Mouse (Mus musculus) brain, adult 2 months (tissue): ENCODE measurements around the gene Bank1.

ENCODE experiments used
- DNase-seq: peaks from one replicate; pipeline ENCODE4 v3.0.0; 2011; ENCODE audit warnings: low read depth, low spot score

Gene Bank1

DNA sequence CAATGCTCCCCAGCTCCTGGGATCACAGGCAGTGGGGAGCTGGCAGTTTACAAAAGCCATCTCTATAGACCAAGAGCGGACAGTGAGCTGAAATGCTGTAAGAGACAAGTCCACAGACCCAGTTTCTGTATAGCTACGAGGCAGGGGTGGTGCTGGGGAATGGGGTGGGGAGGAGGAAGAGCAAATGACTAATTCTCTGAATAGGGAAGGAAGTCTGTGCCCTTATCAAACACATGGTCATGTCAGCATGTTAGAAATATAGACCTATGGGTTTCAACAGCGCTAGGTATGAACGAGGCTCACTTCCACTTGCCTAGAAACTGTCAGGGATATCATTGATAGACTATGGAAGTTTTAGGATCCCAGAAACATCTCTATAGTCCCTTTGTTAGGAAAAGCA, 73.0 kb downstream of the Bank1 start:
- no peak for DNase-seq

DNA sequence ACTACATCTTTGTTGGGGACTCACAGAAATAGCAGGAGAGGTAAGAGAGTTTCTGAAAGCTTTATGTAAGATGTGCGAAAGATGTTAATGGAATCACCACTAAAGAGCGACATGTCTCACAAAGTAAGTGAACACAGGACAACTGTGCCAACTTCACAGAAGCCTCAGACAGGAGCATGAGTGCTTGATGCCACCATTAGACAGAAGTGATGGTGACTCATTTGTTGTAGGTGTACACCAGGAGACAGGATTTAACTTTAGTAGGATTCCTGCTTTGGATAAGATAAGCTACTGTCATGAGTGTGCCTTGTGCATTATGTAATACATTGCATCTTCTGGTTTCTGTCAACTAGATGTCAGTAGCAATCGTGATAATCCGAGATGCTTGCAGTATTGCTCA, 74.3 kb downstream of the Bank1 start:
- peak; percentile 59 for DNase-seq

DNA sequence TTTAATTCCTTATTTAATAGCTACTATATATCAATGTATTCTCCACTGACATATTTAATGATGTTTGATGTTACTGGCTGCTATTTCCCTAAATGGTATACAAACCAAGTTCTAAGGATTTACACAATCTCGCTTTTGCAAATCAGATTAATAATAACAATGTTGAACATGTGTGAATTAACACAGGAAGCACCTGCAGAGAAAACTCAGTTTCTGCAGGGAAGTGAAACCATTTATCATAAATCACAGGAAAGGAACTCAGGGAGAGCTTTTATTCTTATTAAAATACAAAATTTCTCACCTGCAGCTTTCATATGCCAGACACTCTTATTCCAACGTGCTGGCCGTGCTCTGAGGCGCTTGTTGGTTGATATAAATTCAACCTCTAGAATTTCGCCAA, 78.5 kb downstream of the Bank1 start:
- no peak for DNase-seq

GRCm38 (mm10) chr3:136244931-136245330, 80.9 kb downstream of the Bank1 start:
- no peak for DNase-seq

DNA sequence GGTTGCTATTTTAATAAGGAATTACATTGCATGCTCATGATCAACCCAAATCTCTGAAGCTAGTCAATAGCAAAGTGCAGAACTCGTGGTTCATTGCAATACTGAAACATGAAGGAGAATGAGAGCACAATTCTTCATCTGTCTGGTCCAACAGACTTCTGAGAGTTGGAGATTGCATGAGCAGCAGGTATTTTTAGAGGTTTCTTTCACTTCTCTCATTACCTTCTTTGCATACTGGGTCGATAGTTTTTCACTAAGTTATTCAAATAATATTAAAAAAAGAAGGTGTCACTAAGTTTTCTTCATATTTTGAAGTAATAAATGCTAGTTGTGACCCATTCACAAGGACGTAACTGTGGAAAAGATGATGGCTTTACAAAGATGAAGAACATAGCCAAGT, 87.1 kb downstream of the Bank1 start:
- no peak for DNase-seq

- DNase-seq = no peak
Observed at GRCm38 (mm10) chr3:136233507-136233906, 92.4 kb downstream of the Bank1 start.

GRCm38 (mm10) chr3:136230602-136231151, 95.2 kb downstream of the Bank1 start:
- no peak for DNase-seq

- no peak for DNase-seq
Observed at GRCm38 (mm10) chr3:136189661-136190228, 136.1 kb downstream of the Bank1 start.

GRCm38 (mm10) chr3:136186548-136187113, 139.2 kb downstream of the Bank1 start:
- DNase-seq = peak; percentile 28

DNA sequence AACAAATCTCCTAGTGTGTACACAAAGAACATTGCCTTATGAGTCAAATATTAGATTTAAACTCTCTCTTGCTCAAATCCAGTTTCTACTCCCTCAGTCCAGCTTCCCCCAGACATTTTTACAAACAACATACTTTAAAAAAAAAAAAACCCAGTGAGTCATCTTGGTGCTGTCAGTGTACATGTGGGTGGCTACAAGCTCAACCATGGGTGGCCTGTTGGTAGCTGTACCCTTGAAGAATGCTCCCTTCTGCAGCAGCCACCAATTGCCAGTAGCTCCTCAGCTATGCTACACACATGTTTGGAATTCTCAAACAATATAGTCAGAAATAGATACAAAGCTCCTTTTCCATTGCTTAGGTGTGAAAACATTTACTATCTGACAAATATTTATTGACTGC, 154.2 kb downstream of the Bank1 start:
- peak; percentile 75 for DNase-seq

- DNase-seq = peak; percentile 48
Observed at GRCm38 (mm10) chr3:136168071-136168470, 157.8 kb downstream of the Bank1 start.

DNA sequence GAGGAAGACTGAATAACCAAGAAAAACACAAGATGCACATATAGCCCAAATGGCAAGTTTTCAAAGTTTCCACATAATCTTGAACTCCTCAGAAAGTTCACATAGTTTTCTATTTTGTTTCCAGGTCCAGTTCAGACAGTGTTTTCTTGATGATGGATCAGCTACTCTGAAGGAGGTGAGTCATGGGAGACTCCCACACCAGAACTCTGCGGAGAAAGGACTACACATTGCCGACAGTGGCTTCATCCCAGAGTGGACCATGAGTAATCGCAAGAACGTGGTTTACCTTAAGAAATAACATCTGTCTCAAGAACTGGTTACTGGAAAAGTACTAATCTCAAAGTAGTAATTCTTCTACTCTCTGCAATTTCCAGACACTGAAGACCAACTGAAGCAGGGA, 159.2 kb downstream of the Bank1 start:
- peak; percentile 52 for DNase-seq

- DNase-seq = no peak
Observed at GRCm38 (mm10) chr3:136166033-136166361, 159.9 kb downstream of the Bank1 start.

GRCm38 (mm10) chr3:136165167-136166032, 160.5 kb downstream of the Bank1 start:
- DNase-seq = peak; percentile 98

GRCm38 (mm10) chr3:136158059-136158458, 167.8 kb downstream of the Bank1 start:
- DNase-seq = no peak

DNA sequence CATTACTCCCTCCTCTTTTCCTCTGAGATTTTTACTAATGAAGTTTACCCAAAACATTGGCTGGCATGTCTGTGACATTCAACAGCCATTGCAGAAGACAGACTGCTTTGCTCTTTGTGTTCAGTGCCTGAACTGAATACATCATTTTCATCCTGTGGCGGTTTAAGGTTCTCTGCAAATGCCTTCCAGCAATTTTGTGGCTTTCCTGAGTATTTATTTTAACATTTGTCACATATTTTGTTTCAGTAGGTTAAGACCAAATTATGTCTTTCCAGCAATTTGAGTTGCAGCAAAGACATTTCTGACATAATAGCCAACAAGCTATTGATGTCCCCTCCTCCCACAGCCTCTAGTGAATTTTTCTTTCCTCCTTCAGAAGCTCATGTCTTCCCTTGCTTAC, 170.3 kb downstream of the Bank1 start:
- DNase-seq = no peak

- DNase-seq = no peak
Observed at GRCm38 (mm10) chr3:136150886-136151285, 175.0 kb downstream of the Bank1 start.

- no peak for DNase-seq
Observed at GRCm38 (mm10) chr3:136147166-136147565, 178.7 kb downstream of the Bank1 start.

- DNase-seq = peak; percentile 86
Observed at GRCm38 (mm10) chr3:136132013-136132412, 193.9 kb downstream of the Bank1 start.

- DNase-seq = no peak
Observed at GRCm38 (mm10) chr3:136115478-136116215, 210.2 kb downstream of the Bank1 start.

DNA sequence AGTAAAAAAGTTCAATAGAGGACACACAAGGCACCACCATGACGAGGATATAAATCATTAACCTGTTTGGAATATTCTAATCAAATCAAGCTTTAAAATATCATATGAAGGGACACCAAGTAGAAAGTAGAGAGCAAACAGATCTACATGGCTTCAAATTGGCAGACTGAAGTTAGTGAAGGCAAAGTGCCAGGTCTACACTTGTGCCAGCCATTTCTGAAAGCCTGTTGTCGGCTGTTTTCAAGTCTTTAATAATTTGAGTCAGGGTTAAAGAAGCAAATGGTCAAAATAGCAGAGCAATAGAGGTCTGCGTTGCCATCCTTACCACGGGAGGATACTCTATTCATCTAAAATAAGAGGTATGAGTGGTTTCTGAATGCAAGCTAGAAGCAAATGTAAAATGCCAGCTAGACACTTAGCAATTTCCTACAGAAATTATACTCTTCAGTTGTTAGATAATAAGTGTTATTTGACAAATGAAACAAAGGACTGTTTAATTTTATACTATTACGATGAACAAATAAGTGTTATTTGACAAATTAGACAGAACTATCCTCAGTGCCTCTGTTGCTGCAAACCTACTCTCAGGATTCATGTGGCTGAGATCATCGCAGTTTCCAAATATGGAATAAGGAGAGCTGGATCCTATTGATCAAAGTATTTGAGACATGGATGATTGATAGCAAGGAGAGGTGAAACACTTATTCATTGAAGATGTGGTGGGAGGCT, 216.3 kb downstream of the Bank1 start:
- DNase-seq = peak; percentile 73
